Mouse (Mus musculus) erythroblast, embryonic 14.5 days (primary cell): Measurements from ENCODE around the gene Naa16.

Experiments
- GATA1 ChIP-seq: IDR thresholded peaks from 2 replicates; pipeline ENCODE4 v1.6.1; 2012; ENCODE audit warnings: low read length, inconsistent platforms, mixed read lengths
- TAL1 ChIP-seq: IDR thresholded peaks from 3 replicates; pipeline ENCODE4 v1.6.1; 2012; ENCODE audit warnings: low read length, inconsistent platforms, mixed read lengths

DNA sequence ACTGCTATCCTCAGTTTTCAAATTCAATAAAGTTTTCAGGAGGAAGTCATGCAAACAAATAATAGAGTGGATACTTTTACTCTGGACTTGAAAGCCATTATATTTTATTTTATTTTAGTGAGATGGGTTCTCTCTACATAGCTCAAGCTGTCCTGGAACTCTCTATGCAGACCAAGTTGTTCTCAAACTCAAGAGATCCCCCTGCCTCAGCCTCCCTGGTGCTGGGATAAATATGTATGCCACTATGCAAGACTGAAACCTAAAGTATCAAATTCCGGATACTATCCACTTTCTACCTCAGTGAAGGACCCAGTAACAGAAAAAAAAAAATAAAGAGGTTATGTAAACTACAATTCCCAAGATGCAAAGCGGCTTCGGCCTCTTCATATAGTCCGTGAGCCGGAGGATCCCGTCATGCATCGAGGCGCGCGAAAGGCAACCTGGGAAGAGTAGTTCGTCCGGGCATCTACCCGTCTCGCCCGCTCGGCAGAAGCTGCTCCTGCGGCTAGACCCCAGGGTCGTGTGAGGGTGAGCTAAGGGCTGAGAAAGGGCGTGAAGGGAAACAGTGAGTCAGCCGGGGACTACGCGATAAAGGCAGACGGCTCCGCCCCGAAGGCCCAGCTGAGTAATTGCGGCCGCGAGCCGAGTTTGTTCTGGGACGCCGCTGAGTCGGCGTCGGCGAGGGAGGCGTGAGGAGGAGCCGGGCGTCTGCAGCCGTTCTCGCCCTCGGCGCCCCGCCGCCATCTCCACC lies 35.6 kb upstream of the Naa16 start, which contains the start of gene Kbtbd7:
- TF ChIP-seq GATA1 (no peak), TAL1 (no peak)
